Mouse (Mus musculus): Measurements from ENCODE around the gene Cwc25.

GRCm38 (mm10) chr11:97714356-97714755 lies 52.0 kb downstream of the Cwc25 start:
- no peak for TF ChIP-seq GATA1 (IDR thresholded peaks at IDR 0.05; ENCODE audit: borderline replicate concordance, low read length)
- no peak for TF ChIP-seq FLI1 (IDR thresholded peaks at IDR 0.05; ENCODE audit: low read length)

Data from megakaryocyte, embryonic 14.5 days (primary cell).